Mouse (Mus musculus) neural tube, embryonic 11.5 days (tissue): Measurements from ENCODE around the gene Cdk19. TPM values are rescaled to one million over a fixed set of nuclear protein-coding genes. Genes with fewer than 3 reads are reported as not detected.

Experiments
- ATAC-seq: fragments of 200-750 bp; cut with Nextera tagmentation; 2 replicates; pipeline ENCODE4 v1.8.0; 2017; ENCODE audit warnings: moderate number of reproducible peaks, mild to moderate bottlenecking, moderate TSS enrichment, moderate library complexity; ENCODE audit not compliant: insufficient read depth, low FRiP score, low TSS enrichment
- DNase-seq: peaks from one replicate; pipeline ENCODE4 v3.0.0-alpha.2; 2015; ENCODE audit warnings: low spot score
- H3K27ac ChIP-seq: fragments of 300-500 bp; sonication (generic); 2 replicates; pipeline ENCODE4 v1.5.1; 2014; ENCODE audit warnings: low read depth, mild to moderate bottlenecking, low read length
- H3K27me3 ChIP-seq: fragments of 300-500 bp; sonication (generic); 2 replicates; pipeline ENCODE4 v1.6.1; 2014; ENCODE audit warnings: mild to moderate bottlenecking, low read length, mixed read lengths; ENCODE audit not compliant: control insufficient read depth, insufficient read depth
- H3K36me3 ChIP-seq: fragments of 300-500 bp; sonication (generic); 2 replicates; pipeline ENCODE4 v1.6.1; 2014; ENCODE audit warnings: mild to moderate bottlenecking, low read length, moderate library complexity, mixed read lengths; ENCODE audit not compliant: control insufficient read depth, insufficient read depth
- H3K4me1 ChIP-seq: fragments of 300-500 bp; sonication (generic); 2 replicates; pipeline ENCODE4 v1.6.1; 2014; ENCODE audit warnings: low read length, mixed read lengths; ENCODE audit not compliant: control insufficient read depth, insufficient read depth
- H3K4me2 ChIP-seq: fragments of 300-500 bp; sonication (generic); 2 replicates; pipeline ENCODE4 v1.6.1; 2014; ENCODE audit warnings: low read depth, mild to moderate bottlenecking, moderate library complexity
- H3K4me3 ChIP-seq: fragments of 300-500 bp; sonication (generic); 2 replicates; pipeline ENCODE4 v1.5.1; 2014; ENCODE audit warnings: low read depth, low read length
- H3K9ac ChIP-seq: fragments of 300-500 bp; sonication (generic); 2 replicates; pipeline ENCODE4 v1.6.1; 2014; ENCODE audit warnings: mild to moderate bottlenecking, low read length
- H3K9me3 ChIP-seq: fragments of 300-500 bp; sonication (generic); 2 replicates; pipeline ENCODE4 v1.6.1; 2016; ENCODE audit warnings: low read length; ENCODE audit not compliant: control insufficient read depth
- WGBS: fragments of 180-500 bp; shearing (Covaris S2); extraction: QIAGEN DNeasy Blood & Tissue Kit; methylation state at CpG from one replicate; pipeline ENCODE4 v1.1.7; 2014; 5-methylcytosine and 5-hydroxymethylcytosine counted together
- polyA plus RNA-seq: library from polyadenylated mRNA; unstranded; fragments of >200 nt; fragmentation: Nextera tagmentation; extraction: Ambion mirVana; gene quantifications from 2 replicates; pipeline ENCODE4 v1.2.1, GENCODE M21; 2014

The Cdk19 gene
- polyA plus RNA-seq, 1 experiment from 2014 or later, result 8.2 TPM

DNA sequence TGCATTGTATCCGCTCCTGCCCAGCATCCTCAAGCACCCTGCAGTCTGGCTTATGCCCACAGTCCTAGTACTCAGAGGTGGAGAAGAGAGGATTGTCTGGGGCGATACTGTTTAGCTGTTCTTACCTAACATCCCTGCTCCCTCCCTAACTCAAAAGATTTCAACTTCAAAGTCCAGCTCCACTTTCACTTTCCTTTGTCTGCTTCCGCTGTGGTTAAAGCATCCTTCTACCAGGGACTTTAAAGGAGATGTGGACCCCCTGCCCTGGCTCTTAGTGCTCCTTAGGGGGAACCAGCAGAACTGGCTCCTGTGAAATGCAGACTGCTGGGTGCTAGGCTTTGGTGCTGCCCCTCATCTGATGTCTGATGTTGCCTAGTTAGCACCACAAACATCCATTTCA, 122.9 kb downstream of the Cdk19 start:
- H3K4me3 ChIP-seq, result no peak overlapping the region
- H3K9me3 ChIP-seq, result no peaks in the 10 kb centered on the region
- DNase-seq, result no peak
- no peak overlapping the region for H3K9ac ChIP-seq
- H3K4me2 ChIP-seq, result no peak overlapping the region
- H3K27ac ChIP-seq, result no peak overlapping the region
- H3K27me3 ChIP-seq, result no peaks in the 10 kb centered on the region
- H3K36me3 ChIP-seq, result no peaks in the 10 kb centered on the region
- no peak for ATAC-seq
- no peaks in the 10 kb centered on the region for H3K4me1 ChIP-seq
- WGBS, result 58% methylated on average over 3 of the region's 3 CpGs

DNA sequence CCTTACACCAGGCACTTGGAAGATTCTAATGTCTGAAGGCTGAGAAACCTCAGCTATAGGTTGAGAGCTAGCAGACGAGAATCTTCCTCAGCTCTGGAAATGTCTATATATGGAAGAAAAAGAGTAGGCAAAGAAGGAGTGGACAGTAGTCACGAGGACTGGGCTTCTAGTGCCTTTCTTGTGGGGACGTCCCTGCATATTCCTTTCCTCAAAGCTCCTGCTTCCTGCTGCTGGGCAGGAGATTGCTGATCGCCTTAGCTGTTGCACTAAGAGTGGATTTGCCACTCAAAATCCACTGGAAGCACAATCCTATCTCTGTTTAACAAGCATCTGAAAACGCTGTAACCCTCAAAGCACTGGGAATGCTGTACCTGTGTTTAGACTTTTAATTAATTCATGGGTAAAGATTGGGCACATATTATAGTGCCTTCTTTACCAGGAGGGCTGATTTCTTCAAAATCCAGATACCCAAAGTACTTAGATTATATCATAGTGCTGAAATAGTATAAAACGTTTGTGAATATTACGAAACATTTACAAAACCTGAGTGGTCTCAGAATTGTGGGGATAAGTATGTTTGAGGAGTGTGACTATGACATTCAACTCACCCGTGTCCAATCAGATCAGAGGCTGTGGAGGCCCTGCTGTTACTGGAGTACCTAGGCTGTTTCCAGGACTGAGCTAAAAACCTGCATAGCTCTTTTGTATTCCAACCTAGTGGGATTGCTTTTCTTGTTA, 128.0 kb downstream of the Cdk19 start:
- Histone ChIP-seq H3K27me3 (no peaks in the 10 kb centered on the region), H3K4me1 (no peaks in the 10 kb centered on the region), H3K9ac (no peak overlapping the region), H3K27ac (no peak overlapping the region), H3K9me3 (no peaks in the 10 kb centered on the region), H3K4me2 (no peak overlapping the region), H3K4me3 (no peak overlapping the region), H3K36me3 (no peaks in the 10 kb centered on the region; the same call in 1 of the 2 replicates)
- DNase-seq (no peak), ATAC-seq (no peak)
- WGBS, result 81% methylated on average over 8 of the region's 8 CpGs

GRCm38 (mm10) chr10:40467912-40468254, 128.5 kb downstream of the Cdk19 start:
- no peak overlapping the region for H3K4me3 ChIP-seq
- H3K27ac ChIP-seq, result no peak overlapping the region
- H3K9ac ChIP-seq, result no peak overlapping the region
- no peak for DNase-seq
- no peaks in the 10 kb centered on the region for H3K9me3 ChIP-seq
- H3K36me3 ChIP-seq, result peaks cover 2% of the 10 kb centered on the region; the same call in 1 of the 2 replicates
- no peaks in the 10 kb centered on the region for H3K4me1 ChIP-seq
- WGBS, result 96% methylated on average over 1 of the region's 1 CpGs
- no peaks in the 10 kb centered on the region for H3K27me3 ChIP-seq
- no peak for ATAC-seq
- H3K4me2 ChIP-seq, result no peak overlapping the region

DNA sequence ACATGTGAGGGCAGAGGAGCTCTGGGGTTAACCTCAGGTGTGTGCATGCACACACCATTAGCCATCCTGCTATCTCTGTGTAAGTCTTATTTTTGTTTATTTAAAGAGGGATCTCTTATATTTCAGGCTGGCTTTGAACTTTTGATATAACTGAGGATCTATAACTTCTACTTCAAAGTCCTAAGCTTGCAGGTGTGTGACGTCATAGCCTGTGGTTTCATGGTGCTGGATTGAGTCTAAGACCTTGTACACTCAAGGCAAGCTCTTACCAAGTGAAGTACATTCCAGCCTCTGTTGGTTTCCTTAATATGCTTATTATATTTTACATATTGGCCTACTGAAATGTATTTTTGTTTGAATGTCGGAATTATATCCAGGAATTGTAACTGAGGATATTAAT, 129.8 kb downstream of the Cdk19 start:
- peaks cover 2% of the 10 kb centered on the region for H3K36me3 ChIP-seq
- H3K9me3 ChIP-seq, result no peaks in the 10 kb centered on the region
- no peak overlapping the region for H3K4me2 ChIP-seq
- no peaks in the 10 kb centered on the region for H3K4me1 ChIP-seq
- no peaks in the 10 kb centered on the region for H3K27me3 ChIP-seq
- WGBS, result 89% methylated on average over 2 of the region's 2 CpGs
- no peak overlapping the region for H3K4me3 ChIP-seq
- H3K27ac ChIP-seq, result no peak overlapping the region
- no peak for ATAC-seq
- H3K9ac ChIP-seq, result no peak overlapping the region
- no peak for DNase-seq

DNA sequence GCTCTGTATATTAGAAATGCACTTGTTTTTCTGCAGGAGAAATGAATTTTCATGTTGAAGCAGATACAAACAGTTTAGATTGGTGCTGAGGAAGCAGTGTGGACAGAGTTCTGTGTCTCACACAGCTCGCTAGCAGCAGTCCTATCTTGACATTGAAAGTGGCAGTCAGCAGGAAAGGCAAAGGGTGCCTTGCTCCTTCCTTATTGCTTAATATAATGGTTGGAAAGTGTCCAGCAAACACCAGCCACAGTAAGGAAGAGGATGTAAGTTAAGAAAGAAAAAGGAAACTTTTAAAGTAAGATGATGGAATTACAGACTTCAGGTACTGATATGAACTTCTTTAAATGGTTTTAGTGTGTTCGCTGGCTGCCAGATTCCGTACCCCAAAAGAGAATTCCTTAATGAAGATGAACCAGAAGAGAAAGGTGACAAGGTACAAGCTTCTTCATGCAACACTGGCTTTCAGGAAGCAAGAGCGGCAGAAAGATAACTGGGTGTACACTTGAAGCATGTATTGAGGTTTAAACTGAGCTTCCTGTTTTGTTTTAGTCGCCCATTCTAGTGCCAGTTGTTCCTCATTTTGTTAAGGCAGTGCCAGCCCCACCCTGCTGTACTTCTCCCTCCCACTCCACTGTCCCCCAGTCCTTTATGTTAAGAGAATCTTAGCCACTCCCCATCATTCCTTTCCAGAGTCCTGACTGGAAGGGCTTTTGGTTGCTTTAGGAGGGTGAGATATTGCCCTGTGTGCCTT, 137.3 kb downstream of the Cdk19 start:
- no peak overlapping the region for H3K27ac ChIP-seq
- H3K36me3 ChIP-seq, result peaks cover 5% of the 10 kb centered on the region
- H3K9ac ChIP-seq, result no peak overlapping the region
- no peak for DNase-seq
- WGBS, result 86% methylated on average over 5 of the region's 5 CpGs
- H3K27me3 ChIP-seq, result no peaks in the 10 kb centered on the region
- no peak overlapping the region for H3K4me3 ChIP-seq
- no peaks in the 10 kb centered on the region for H3K9me3 ChIP-seq
- H3K4me2 ChIP-seq, result no peak overlapping the region
- no peak for ATAC-seq
- H3K4me1 ChIP-seq, result no peaks in the 10 kb centered on the region

DNA sequence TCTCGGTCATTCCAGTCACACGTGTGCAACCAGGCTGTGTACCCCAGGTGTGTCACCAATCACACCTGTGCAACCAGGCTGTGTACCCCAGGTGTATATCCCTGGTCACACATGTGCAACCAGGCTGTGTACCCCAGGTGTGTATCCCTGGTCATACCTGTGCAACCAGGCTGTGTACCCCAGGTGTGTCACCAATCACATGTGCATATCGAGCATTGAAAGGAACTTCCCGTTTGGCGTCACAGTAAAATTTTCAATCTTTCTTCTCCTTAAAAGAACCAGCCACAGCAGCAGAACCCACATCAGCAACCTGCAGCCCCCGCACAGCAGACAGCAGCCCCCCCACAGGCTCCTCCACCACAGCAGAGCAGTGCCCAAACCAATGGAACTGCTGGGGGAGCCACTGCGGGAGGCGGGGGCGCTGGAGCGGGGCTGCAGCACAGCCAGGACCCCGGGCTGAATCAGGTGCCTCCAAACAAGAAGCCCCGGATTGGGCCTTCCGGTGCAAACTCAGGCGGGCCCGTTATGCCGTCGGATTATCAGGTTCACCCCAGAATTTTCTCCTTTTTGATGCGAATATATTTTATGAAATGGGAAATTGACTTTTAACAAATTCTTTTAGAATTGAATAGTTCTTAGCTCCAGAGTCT, 138.2 kb downstream of the Cdk19 start:
- Histone ChIP-seq H3K36me3 (peaks cover 3% of the 10 kb centered on the region), H3K9ac (no peak overlapping the region), H3K27me3 (no peaks in the 10 kb centered on the region), H3K4me3 (no peak overlapping the region), H3K9me3 (no peaks in the 10 kb centered on the region), H3K27ac (no peak overlapping the region), H3K4me2 (no peak overlapping the region), H3K4me1 (no peaks in the 10 kb centered on the region)
- ATAC-seq, result no peak
- no peak for DNase-seq
- 95% methylated on average over 18 of the region's 18 CpGs for WGBS

DNA sequence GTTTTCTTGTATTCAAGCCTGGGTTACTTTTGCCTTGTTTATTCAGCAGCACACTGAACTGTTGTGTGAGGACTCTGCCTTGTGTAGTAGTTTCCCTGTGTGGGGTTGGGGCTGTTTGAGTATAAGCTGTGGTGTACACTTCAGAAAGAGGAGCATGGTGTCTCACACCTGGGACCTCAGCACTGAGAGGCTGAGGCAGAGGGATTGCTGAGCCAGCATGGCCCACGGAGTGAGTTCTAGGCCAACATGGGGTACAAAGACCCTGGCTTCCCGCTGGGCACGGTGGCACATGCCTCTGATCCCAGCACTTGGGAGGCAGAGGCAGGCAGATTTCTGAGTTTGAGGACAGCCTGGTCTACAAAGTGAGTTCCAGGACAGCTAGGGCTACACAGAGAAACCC, 139.3 kb downstream of the Cdk19 start:
- WGBS, result 99% methylated on average over 3 of the region's 3 CpGs
- Histone ChIP-seq H3K27me3 (no peaks in the 10 kb centered on the region), H3K4me1 (no peaks in the 10 kb centered on the region), H3K27ac (no peak overlapping the region), H3K36me3 (peaks cover 3% of the 10 kb centered on the region; the same call in 1 of the 2 replicates), H3K9me3 (no peaks in the 10 kb centered on the region), H3K4me3 (no peak overlapping the region), H3K4me2 (no peak overlapping the region), H3K9ac (no peak overlapping the region)
- no peak for ATAC-seq
- no peak for DNase-seq

DNA sequence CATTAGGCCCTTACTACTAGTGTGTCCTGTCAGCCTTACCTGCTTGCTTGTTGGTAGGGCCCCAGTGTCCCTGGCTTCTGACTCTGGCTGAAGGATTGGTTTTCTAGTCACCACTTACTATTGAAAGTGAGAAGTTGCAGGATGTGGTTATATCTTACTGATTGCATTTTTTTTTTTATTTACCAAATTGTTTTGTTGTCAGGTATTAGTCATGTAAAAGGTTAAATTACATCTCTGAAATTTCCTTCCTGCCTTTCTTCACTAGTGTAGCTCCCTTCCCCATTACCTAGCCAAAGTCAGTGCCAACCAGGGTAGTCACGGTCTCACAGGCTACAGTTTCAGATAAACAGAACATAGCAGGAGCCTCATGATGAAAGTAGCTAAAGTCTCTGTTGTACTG, 139.9 kb downstream of the Cdk19 start:
- no peak for ATAC-seq
- no peak for DNase-seq
- Histone ChIP-seq H3K4me2 (no peak overlapping the region), H3K27ac (no peak overlapping the region), H3K9ac (no peak overlapping the region), H3K27me3 (no peaks in the 10 kb centered on the region), H3K9me3 (no peaks in the 10 kb centered on the region), H3K4me1 (no peaks in the 10 kb centered on the region), H3K4me3 (no peak overlapping the region), H3K36me3 (peaks cover 3% of the 10 kb centered on the region; the same call in 1 of the 2 replicates)
- 81% methylated on average over 1 of the region's 1 CpGs for WGBS
